Mouse (Mus musculus): ENCODE data around the gene Gm45194.

- TF ChIP-seq CTCF (IDR thresholded peaks at IDR 0.05; ENCODE audit: low read depth, low read length), result no peak
- TF ChIP-seq POLR2AphosphoS5 (IDR thresholded peaks at IDR 0.05; ENCODE audit: insufficient replicate concordance, low read depth, low read length), result no peak
- no peak for TF ChIP-seq TAL1 (conservative IDR thresholded peaks at IDR 0.05; ENCODE audit: low read depth, low read length)
- no peak for TF ChIP-seq GATA1 (IDR thresholded peaks at IDR 0.05; ENCODE audit: borderline replicate concordance, low read length)
These were observed 382.4 kb downstream of the Gm45194 start for GRCm38 (mm10) chrX:112273550-112273949.
